Mouse (Mus musculus) forebrain, embryonic 14.5 days (tissue): ENCODE measurements around the gene Cpe. TPM values are rescaled to one million over a fixed set of nuclear protein-coding genes. Genes with fewer than 3 reads are reported as not detected.
A peak's percentile ranks its signal among the peaks of the same experiment; 100 is the strongest.

Experiments
- ATAC-seq: fragments of 200-750 bp; cut with Nextera tagmentation; 2 replicates; pipeline ENCODE4 v1.8.0; 2017; ENCODE audit warnings: mild to moderate bottlenecking, moderate library complexity
- DNase-seq: peaks from one replicate; pipeline ENCODE4 v3.0.0-alpha.2; 2015; ENCODE audit warnings: low spot score
- H3K27ac ChIP-seq: fragments of 300-500 bp; sonication (generic); 2 replicates; pipeline ENCODE4 v1.5.1; 2014; ENCODE audit warnings: low read depth, mild to moderate bottlenecking, control low read depth, low read length, moderate library complexity
- H3K27me3 ChIP-seq: fragments of 300-500 bp; sonication (generic); replicated peaks from 2 replicates; pipeline ENCODE4 v1.6.1; 2014; ENCODE audit warnings: low read length, control low read depth, mixed read lengths; ENCODE audit not compliant: control insufficient read depth, insufficient read depth
- H3K36me3 ChIP-seq: fragments of 300-500 bp; sonication (generic); 2 replicates; pipeline ENCODE4 v1.6.1; 2014; ENCODE audit warnings: low read length, control low read depth; ENCODE audit not compliant: control insufficient read depth, insufficient read depth
- H3K4me1 ChIP-seq: fragments of 300-500 bp; sonication (generic); 2 replicates; pipeline ENCODE4 v1.6.1; 2014; ENCODE audit warnings: antibody characterized with exemption, low read length, control low read depth; ENCODE audit not compliant: control insufficient read depth, insufficient read depth
- H3K4me2 ChIP-seq: fragments of 300-500 bp; sonication (generic); 2 replicates; pipeline ENCODE4 v1.6.1; 2014; ENCODE audit warnings: mild to moderate bottlenecking, control low read depth, low read length
- H3K4me3 ChIP-seq: fragments of 300-500 bp; sonication (generic); 2 replicates; pipeline ENCODE4 v1.5.1; 2014; ENCODE audit warnings: low read depth, low read length, control low read depth
- H3K9ac ChIP-seq: fragments of 300-500 bp; sonication (generic); 2 replicates; pipeline ENCODE4 v1.6.1; 2014; ENCODE audit warnings: mild to moderate bottlenecking, low read length, control low read depth, moderate library complexity
- H3K9me3 ChIP-seq: fragments of 300-500 bp; sonication (generic); replicated peaks from 2 replicates; pipeline ENCODE4 v1.6.1; 2016; ENCODE audit warnings: low read length, control low read depth, mixed read lengths; ENCODE audit not compliant: control insufficient read depth
- WGBS: fragments of 180-500 bp; shearing (Covaris S2); extraction: QIAGEN DNeasy Blood & Tissue Kit; methylation state at CpG from one replicate; pipeline ENCODE4 v1.1.7; 2014; 5-methylcytosine and 5-hydroxymethylcytosine counted together
- polyA plus RNA-seq: library from polyadenylated mRNA; unstranded; fragments of >200 nt; fragmentation: Nextera tagmentation; extraction: Ambion mirVana; gene quantifications from 2 replicates; pipeline ENCODE4 v1.2.1, GENCODE M21; 2014

Gene Cpe
- polyA plus RNA-seq, 1 experiment from 2014 or later = 438 TPM

DNA sequence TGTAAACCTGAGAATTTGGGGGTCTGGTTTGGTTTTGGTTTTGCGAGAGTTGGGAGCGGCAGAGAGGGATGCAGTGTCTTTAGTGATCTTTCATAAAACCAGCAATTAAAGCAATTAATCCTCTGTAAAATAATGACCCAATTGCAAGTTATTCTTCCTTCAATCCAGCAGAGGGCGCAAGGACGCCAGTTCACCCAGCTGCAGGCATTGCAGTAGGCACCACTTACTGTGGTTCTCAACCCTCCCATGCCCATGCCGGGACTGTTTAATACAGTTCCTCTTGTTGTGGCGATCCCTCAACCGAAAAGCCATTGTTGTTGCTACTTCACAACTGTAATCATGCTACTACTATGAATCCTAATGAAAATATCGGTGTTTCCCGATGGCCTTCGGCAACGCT, 74.2 kb downstream of the Cpe start:
- 40% methylated on average over 11 of the region's 11 CpGs for WGBS
- H3K36me3 ChIP-seq = peaks cover 29% of the 10 kb centered on the region
- no peak overlapping the region for H3K27ac ChIP-seq
- H3K4me2 ChIP-seq = no peak overlapping the region
- no peaks in the 10 kb centered on the region; the same call in 1 of the 2 replicates for H3K4me1 ChIP-seq
- H3K27me3 ChIP-seq = no peaks in the 10 kb centered on the region
- ATAC-seq (peak; percentile 81), DNase-seq (peak; percentile 81)
- no peak overlapping the region for H3K9ac ChIP-seq
- H3K9me3 ChIP-seq = no peaks in the 10 kb centered on the region
- H3K4me3 ChIP-seq = no peak overlapping the region

DNA sequence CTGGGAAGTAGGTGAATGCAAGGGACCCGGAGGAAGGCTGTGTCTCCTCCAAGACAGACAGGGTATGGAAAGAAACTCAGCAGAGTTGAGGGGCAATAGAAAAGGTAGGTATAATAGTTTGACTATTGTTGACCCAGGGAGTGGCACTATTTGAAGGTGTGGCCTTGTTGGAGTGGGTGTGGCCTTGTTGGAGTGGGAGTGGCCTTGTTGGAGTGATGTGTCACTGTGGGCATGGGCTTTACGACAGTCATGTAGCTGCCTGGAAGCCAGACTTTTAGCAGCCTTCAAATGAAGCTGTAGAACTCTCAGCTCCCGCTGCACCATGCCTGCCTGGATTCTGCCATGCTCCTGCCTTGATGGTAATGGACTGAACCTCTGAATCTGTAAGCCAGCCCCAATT, 76.3 kb downstream of the Cpe start:
- H3K36me3 ChIP-seq = peaks cover 29% of the 10 kb centered on the region
- no peak overlapping the region for H3K4me3 ChIP-seq
- WGBS = 92% methylated on average over 3 of the region's 3 CpGs
- H3K4me2 ChIP-seq = no peak overlapping the region
- no peaks in the 10 kb centered on the region; the same call in 1 of the 2 replicates for H3K4me1 ChIP-seq
- no peak overlapping the region for H3K27ac ChIP-seq
- H3K9ac ChIP-seq = no peak overlapping the region
- no peaks in the 10 kb centered on the region for H3K9me3 ChIP-seq
- ATAC-seq (no peak), DNase-seq (no peak)
- H3K27me3 ChIP-seq = no peaks in the 10 kb centered on the region

DNA sequence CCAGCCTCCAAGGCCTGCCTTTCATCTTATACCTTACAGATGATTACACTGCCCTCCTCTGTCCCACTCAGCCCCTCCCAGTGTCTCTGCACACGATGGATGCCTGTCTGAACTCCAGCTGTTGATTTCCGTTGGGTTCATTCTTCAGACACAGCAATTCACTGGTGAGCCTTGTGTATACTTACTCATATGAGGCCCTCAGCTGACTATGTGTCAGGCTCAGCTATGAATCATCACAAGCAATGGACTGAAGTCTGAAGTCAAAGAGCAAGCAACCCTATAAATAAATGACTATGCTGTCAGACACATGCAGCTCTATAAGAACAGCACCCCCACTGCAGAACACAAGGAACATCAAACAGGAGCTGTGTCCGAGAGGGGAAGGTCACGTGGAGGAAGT, 77.4 kb downstream of the Cpe start:
- no peak overlapping the region for H3K4me2 ChIP-seq
- ATAC-seq (no peak), DNase-seq (no peak)
- H3K4me3 ChIP-seq = no peak overlapping the region
- 92% methylated on average over 4 of the region's 4 CpGs for WGBS
- no peak overlapping the region for H3K9ac ChIP-seq
- H3K36me3 ChIP-seq = peaks cover 29% of the 10 kb centered on the region
- no peaks in the 10 kb centered on the region for H3K27me3 ChIP-seq
- H3K27ac ChIP-seq = no peak overlapping the region
- H3K9me3 ChIP-seq = no peaks in the 10 kb centered on the region
- H3K4me1 ChIP-seq = no peaks in the 10 kb centered on the region; the same call in 1 of the 2 replicates

DNA sequence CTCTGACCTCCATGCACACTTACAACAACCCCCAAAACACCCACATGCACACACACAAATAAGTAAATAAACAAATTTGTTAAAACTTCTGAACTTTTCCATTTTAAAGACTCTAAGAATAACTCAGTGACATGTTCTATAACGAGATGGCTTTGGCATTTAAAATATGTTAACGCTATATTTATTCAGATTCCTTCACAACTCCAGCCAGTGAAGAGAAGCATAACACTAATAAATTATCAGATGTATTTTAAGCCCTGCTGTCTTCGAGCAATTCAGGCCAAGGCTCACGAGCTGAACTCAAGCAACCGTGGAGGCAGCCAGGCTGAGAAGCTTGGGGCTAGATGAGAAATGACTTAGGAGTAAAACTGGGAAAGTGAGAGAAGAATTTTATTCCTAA, 79.2 kb downstream of the Cpe start:
- Histone ChIP-seq H3K4me2 (no peak overlapping the region), H3K36me3 (peaks cover 39% of the 10 kb centered on the region), H3K4me3 (no peak overlapping the region), H3K9ac (no peak overlapping the region), H3K4me1 (no peaks in the 10 kb centered on the region), H3K27me3 (no peaks in the 10 kb centered on the region), H3K9me3 (no peaks in the 10 kb centered on the region), H3K27ac (no peak overlapping the region)
- ATAC-seq (no peak), DNase-seq (no peak)
- 77% methylated on average over 5 of the region's 5 CpGs for WGBS

DNA sequence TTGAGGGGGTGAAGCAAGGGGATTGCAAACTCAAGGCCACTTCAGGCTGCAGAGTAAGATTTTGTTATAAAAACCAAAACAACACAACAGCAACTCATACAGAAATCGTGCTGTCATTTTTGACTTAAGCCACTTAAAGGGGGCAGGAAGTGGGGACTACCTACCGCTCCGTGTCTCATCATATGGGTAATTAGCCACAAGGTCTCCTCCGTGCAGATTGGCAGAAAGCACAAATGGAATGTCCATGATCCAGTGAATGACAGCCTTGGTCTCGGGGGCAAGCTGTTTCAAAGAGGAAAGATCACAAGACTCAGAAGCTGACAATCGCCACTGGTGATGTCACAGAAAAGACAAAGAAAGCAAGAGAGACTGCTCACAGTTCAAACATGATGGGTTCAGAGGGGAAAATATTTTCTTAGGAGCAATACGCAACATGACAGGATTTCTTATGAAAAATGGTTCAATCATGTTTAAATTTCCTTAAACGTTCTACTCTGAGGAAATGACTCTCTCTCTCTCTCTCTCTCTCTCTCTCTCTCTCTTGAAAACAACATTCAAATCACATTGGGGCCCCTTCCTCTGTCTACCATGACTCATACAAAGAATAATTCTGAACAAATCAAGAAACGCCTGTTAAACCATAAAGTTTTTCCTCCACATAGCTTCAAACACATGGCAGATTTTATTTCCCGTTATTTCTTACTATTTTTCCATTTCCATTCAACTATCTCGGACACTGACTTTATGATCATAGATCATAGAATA, 81.5 kb downstream of the Cpe start:
- DNase-seq = no peak
- WGBS = 73% methylated on average over 11 of the region's 11 CpGs
- no peak overlapping the region for H3K9ac ChIP-seq
- no peak for ATAC-seq
- H3K4me2 ChIP-seq = no peak overlapping the region
- no peaks in the 10 kb centered on the region for H3K9me3 ChIP-seq
- peaks cover 40% of the 10 kb centered on the region for H3K36me3 ChIP-seq
- no peaks in the 10 kb centered on the region for H3K4me1 ChIP-seq
- H3K27ac ChIP-seq = no peak overlapping the region
- no peak overlapping the region for H3K4me3 ChIP-seq
- no peaks in the 10 kb centered on the region for H3K27me3 ChIP-seq

DNA sequence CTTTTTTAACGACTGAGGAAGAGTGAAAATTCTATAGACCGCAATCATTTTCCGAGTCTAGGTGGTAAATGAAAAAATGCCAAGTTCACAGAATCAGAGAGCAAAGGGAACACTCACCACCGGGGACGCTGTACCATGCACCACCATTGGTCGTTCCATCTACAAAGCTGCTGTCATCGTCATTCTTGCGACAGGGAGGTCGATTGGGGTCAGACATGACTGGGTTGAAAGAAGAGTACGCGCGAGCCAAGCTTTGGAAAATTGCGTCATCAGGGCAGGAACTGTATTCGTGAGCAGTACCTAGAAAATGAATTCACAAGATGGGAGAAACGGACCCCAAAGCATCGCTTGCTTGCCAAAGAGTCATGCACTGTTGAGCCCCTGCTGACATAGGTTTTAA, 83.9 kb downstream of the Cpe start:
- no peaks in the 10 kb centered on the region for H3K9me3 ChIP-seq
- no peak for DNase-seq
- peaks cover 42% of the 10 kb centered on the region for H3K36me3 ChIP-seq
- no peaks in the 10 kb centered on the region for H3K27me3 ChIP-seq
- no peak overlapping the region for H3K4me3 ChIP-seq
- no peak overlapping the region for H3K27ac ChIP-seq
- no peak overlapping the region for H3K9ac ChIP-seq
- no peak for ATAC-seq
- H3K4me2 ChIP-seq = no peak overlapping the region
- no peaks in the 10 kb centered on the region for H3K4me1 ChIP-seq
- 95% methylated on average over 16 of the region's 16 CpGs for WGBS

DNA sequence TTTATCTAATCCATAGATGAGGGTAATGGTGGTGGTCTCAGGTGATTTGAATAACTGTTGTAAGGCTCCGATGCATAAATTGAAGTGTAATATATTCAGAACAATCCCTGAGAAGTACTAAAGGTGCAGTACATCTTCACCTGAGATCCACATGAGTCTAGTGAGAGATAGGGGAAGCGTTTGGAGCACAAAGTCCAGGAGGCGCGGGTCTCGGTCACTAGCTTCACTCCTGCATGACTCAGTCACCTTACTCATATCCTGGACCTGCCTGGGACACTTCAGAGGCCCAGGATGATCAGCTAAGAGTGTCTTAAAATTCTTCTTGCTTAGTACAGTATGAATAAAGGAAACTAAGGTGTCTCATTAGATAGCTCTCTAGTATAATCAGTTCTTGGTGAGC, 86.8 kb downstream of the Cpe start:
- no peaks in the 10 kb centered on the region for H3K27me3 ChIP-seq
- WGBS = 98% methylated on average over 5 of the region's 5 CpGs
- H3K9ac ChIP-seq = no peak overlapping the region
- H3K4me1 ChIP-seq = no peaks in the 10 kb centered on the region
- ATAC-seq (no peak), DNase-seq (no peak)
- H3K27ac ChIP-seq = no peak overlapping the region
- H3K36me3 ChIP-seq = peaks cover 42% of the 10 kb centered on the region
- no peaks in the 10 kb centered on the region for H3K9me3 ChIP-seq
- H3K4me2 ChIP-seq = no peak overlapping the region
- H3K4me3 ChIP-seq = no peak overlapping the region

DNA sequence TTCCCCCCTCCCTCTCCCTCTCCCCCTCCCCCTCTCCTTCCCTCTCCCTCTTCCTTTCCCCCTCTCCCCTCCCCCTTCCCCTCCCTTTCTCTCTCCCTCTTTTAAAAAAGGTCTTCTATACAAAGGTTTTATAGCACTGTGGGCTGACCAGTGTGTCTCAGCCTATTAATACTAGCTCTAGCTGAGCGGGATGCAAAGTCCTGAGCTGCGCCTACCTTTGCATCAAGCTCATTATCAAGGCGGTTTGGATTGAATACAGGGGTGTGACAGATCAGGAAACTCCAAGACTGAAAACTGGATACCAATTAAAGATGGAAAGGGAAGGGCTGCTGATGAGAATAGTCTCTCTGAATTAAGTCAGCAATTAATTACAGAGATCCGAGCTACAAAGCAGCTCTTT, 94.6 kb downstream of the Cpe start:
- WGBS = 17% methylated on average over 4 of the region's 4 CpGs
- H3K27ac ChIP-seq = no peak overlapping the region
- no peaks in the 10 kb centered on the region for H3K9me3 ChIP-seq
- ATAC-seq (peak; percentile 33; the same call in 1 of the 2 replicates), DNase-seq (no peak)
- H3K36me3 ChIP-seq = peaks cover 34% of the 10 kb centered on the region
- no peak overlapping the region for H3K4me2 ChIP-seq
- H3K4me1 ChIP-seq = no peaks in the 10 kb centered on the region
- no peak overlapping the region for H3K4me3 ChIP-seq
- no peaks in the 10 kb centered on the region for H3K27me3 ChIP-seq
- no peak overlapping the region for H3K9ac ChIP-seq

DNA sequence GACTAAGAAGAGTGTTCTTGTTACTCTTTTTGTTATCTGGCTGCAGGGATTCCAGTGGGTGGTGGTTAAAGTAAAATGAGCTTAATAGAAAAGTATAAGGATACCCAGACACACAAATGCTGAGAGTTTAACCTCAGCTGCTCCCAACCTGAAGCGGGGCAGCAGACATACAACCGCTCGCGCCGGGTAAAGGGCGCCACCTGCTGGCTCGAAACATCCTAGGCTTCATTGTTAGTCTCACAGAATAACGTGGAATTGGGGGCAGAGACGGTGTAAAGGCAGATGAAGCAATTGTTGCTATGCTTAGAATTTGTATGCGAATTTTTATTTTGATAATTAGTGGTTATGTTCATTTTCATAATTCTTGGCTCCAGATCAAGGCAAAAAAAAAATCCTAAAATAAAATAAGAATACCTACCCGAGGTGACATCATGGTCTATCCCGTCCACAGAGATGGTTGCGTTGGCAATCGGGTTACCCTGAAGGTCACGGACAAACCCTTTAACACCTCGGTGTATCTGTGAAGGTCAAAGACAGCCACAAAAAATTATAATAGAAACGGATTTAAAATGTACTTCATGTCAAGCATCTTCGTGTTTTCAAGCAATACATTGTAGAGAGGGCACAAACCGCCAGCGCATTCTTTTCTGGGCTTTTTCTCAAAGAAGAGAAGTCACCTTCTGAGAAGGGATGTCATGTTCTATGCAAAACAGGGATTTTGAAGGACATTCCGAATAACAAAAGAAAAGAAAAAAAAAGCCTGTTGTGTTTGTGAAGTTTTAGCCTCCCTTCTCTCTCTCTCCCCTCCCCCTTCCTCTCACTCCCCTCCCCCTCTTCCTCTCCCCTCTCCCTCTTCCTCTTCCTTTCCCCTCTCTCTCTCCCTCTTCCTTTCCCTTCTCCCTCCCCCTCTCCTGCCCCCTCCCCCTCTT, 95.5 kb downstream of the Cpe start:
- no peaks in the 10 kb centered on the region for H3K4me1 ChIP-seq
- H3K36me3 ChIP-seq = peaks cover 37% of the 10 kb centered on the region
- peak; percentile 76 for ATAC-seq
- no peaks in the 10 kb centered on the region for H3K27me3 ChIP-seq
- H3K4me2 ChIP-seq = no peak overlapping the region
- 43% methylated on average over 21 of the region's 21 CpGs for WGBS
- no peaks in the 10 kb centered on the region for H3K9me3 ChIP-seq
- H3K4me3 ChIP-seq = no peak overlapping the region
- H3K27ac ChIP-seq = no peak overlapping the region
- DNase-seq = peak; percentile 67
- H3K9ac ChIP-seq = no peak overlapping the region
